Mouse (Mus musculus) spleen, adult 2 months (tissue): ENCODE measurements around the gene Fgfr2.

Experiments
- CTCF ChIP-seq: fragments of 200-500 bp; IDR thresholded peaks from 2 replicates; pipeline ENCODE4 v1.5.1; 2011; ENCODE audit warnings: mild to moderate bottlenecking, inconsistent platforms; ENCODE audit not compliant: insufficient read depth, insufficient read length, insufficient replicate concordance; ENCODE audit errors: extremely low read depth
- POLR2A ChIP-seq: fragments of 200-500 bp; IDR thresholded peaks from 2 replicates; pipeline ENCODE4 v1.6.1; 2011; ENCODE audit warnings: low read depth, low read length, inconsistent platforms

DNA sequence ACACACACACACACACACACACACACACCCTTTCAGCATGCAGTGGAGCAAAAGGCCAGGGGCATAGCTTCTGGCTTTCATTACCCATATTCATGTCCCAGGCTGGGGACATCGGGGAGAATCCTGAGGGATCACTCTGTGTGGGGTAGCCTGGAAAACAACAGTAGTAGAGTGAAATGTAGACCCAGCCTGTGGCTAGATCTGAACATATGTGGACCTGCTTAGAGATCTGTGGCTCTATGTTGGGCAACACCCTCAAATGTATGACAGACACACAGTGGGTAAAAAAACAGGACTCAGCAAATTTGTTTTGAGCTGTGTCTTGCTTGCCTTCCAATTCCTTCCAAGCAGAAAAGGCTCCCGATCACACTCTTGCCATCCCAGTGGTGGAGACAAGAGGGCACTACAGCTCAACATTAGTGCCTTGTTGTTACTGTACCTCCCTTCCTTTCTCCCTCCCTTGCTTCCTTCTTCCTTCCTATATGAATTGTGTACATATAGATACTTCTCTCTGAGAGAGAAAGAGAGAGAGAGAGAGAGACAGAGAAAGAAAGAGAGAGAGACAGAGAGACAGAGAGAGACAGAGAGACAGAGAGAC lies 2000.8 kb downstream of the Fgfr2 start:
- no peak for TF ChIP-seq CTCF
- TF ChIP-seq POLR2A: no peak
